Mouse (Mus musculus): ENCODE results near the gene Ccl4. TPM values are rescaled to one million over a fixed set of nuclear protein-coding genes. Genes with fewer than 3 reads are reported as not detected.

Gene Ccl4
- polyA plus RNA-seq, 1 experiment, result 2.2 TPM

DNA sequence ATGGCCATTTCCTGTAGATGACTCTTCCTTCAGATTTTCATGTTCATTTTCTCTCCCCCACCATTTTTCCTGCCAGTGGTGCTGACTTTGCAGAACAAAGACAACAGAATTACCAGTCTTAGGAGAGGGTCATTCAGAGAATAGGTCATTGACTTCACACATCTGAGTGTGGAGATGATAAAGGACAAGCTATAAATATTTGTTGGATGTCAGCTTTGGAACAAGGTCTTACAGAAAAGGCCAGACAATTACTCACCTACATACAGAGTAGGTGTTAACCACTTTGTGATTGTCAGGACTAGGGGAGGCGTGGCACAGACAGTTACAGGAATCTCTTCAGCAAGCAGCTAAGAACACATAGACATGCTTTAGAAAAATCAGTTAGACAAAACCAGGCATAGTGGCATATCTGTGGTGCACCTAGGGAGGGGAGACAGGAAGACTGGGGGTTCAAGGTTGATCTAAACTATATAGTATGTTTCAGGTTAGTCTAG is 25.6 kb upstream of the Ccl4 start:
- TF ChIP-seq CTCF (IDR thresholded peaks at IDR 0.05; ENCODE audit: borderline replicate concordance, insufficient read depth, low read length) (no peak), POLR2A (IDR thresholded peaks at IDR 0.05; ENCODE audit: low read depth, low read length) (no peak)
- Histone ChIP-seq H3K4me1 (ENCODE audit: control insufficient read depth, insufficient read depth, low read length) (no peaks in the 10 kb centered on the region), H3K27ac (ENCODE audit: insufficient read depth, low read length) (no peak overlapping the region), H3K4me3 (ENCODE audit: insufficient read depth, low read length) (no peak overlapping the region)

DNA sequence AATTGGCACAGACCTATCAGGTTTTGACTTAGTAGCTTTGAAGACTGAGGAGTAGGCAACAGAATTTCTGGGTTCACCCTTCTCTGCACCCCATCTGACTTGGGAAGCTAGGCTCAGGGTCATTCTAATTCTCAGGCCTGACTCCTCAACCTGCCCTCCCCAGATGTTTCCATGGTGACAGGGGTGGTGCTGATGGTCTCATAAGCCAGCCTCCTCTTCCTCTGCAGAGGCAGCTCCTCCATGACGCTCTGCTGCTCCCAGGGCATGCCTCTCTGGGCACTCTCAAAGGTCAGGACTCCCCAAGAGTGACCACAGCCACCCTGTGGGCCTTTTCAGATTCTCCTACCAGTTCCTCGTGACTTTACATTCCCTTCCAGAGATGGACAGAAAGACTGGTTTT is 23.4 kb upstream of the Ccl4 start:
- Histone ChIP-seq H3K4me3 (ENCODE audit: insufficient read depth, low read length) (no peak overlapping the region), H3K4me1 (ENCODE audit: control insufficient read depth, insufficient read depth, low read length) (no peaks in the 10 kb centered on the region), H3K27ac (ENCODE audit: insufficient read depth, low read length) (no peak overlapping the region)
- no peak for TF ChIP-seq CTCF (IDR thresholded peaks at IDR 0.05; ENCODE audit: borderline replicate concordance, insufficient read depth, low read length)
- no peak for TF ChIP-seq POLR2A (IDR thresholded peaks at IDR 0.05; ENCODE audit: low read depth, low read length)

DNA sequence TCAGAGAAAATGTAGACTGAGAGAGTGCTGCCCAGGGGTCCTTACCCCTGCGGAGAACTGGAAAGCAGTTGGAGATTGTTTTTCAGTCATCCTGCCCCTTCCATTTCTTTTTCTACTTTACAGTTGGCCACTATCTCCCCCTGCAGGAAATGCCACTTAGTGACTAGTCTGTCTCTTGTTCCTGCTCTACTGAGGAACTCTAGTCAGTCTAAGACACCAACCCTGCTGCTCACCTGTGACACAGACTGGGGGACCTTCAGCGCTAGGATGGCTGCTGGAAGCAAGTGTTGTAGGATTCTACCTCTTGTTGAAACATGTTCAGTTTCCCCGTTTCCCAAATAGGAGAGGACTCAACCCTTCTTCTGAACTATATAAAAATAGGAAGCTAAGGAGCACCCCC is 22.9 kb upstream of the Ccl4 start:
- TF ChIP-seq POLR2A (IDR thresholded peaks at IDR 0.05; ENCODE audit: low read depth, low read length), result no peak
- no peak for TF ChIP-seq CTCF (IDR thresholded peaks at IDR 0.05; ENCODE audit: borderline replicate concordance, insufficient read depth, low read length)
- H3K4me3 ChIP-seq (ENCODE audit: insufficient read depth, low read length), result no peak overlapping the region
- no peak overlapping the region for H3K27ac ChIP-seq (ENCODE audit: insufficient read depth, low read length)
- H3K4me1 ChIP-seq (ENCODE audit: control insufficient read depth, insufficient read depth, low read length), result no peaks in the 10 kb centered on the region

DNA sequence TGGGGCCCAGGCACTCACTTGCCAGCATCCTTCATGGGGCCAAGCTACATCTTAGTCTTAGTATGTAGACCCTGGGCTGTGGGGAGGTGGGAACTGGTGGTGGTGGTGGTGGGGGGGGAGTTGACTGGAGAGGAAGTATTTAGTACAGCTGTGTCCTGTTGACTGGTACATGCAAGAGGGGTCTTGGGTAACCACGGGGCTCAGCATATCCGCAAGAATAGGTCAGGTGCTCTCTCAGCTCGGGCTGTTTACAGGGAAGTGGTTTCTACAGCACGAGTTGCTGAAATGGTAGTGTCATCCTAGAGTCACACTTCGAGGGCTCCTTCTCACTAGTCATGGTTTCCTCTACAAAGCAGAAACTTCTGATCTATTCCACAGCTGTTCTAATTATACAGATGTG is 22.2 kb upstream of the Ccl4 start:
- no peaks in the 10 kb centered on the region for H3K4me1 ChIP-seq (ENCODE audit: control insufficient read depth, insufficient read depth, low read length)
- no peak for TF ChIP-seq CTCF (IDR thresholded peaks at IDR 0.05; ENCODE audit: borderline replicate concordance, insufficient read depth, low read length)
- no peak for TF ChIP-seq POLR2A (IDR thresholded peaks at IDR 0.05; ENCODE audit: low read depth, low read length)
- no peak overlapping the region for H3K27ac ChIP-seq (ENCODE audit: insufficient read depth, low read length)
- H3K4me3 ChIP-seq (ENCODE audit: insufficient read depth, low read length), result no peak overlapping the region

GRCm38 (mm10) chr11:83641216-83641615 is 21.2 kb upstream of the Ccl4 start:
- no peak overlapping the region for H3K27ac ChIP-seq (ENCODE audit: insufficient read depth, low read length)
- no peaks in the 10 kb centered on the region for H3K4me1 ChIP-seq (ENCODE audit: control insufficient read depth, insufficient read depth, low read length)
- no peak for TF ChIP-seq POLR2A (IDR thresholded peaks at IDR 0.05; ENCODE audit: low read depth, low read length)
- no peak for TF ChIP-seq CTCF (IDR thresholded peaks at IDR 0.05; ENCODE audit: borderline replicate concordance, insufficient read depth, low read length)

DNA sequence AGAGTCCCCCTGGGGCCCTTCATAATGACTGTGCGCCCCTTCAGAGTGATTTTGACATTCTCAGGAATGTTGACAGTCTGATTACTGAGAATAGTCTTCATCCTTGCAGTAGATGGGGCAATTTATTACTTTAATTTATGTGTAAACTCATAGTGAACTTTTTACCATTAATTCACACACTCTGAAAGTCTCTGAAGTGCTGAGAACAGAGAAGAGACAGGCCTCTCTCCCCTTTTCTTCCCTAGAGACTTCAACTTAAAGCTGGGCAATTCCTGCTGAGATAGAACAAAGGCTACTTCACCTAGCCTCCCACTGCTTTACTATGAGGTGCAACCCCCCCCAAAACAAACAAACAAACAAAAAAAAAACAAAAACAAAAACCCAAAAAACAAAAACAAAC is 16.9 kb upstream of the Ccl4 start, which contains the start of gene Rpl9-ps1:
Gene Rpl9-ps1, minus strand, starts transcription at position 101 of the 400 bp plus-strand sequence.
- H3K27ac ChIP-seq (ENCODE audit: insufficient read depth, low read length), result no peak within 1 kb of the TSS
- H3K4me1 ChIP-seq (ENCODE audit: control insufficient read depth, insufficient read depth, low read length), result no peaks in the 10 kb centered on the region
- no peak within 1 kb of the TSS for H3K4me3 ChIP-seq (ENCODE audit: insufficient read depth, low read length)
- TF ChIP-seq POLR2A (IDR thresholded peaks at IDR 0.05; ENCODE audit: low read depth, low read length), result no peak
- TF ChIP-seq CTCF (IDR thresholded peaks at IDR 0.05; ENCODE audit: borderline replicate concordance, insufficient read depth, low read length), result no peak

More at GRCm38 (mm10) chr11:83641216-83641615, 21.2 kb upstream of the Ccl4 start:
- no peak overlapping the region for H3K4me3 ChIP-seq (ENCODE audit: insufficient read depth, low read length)

DNA sequence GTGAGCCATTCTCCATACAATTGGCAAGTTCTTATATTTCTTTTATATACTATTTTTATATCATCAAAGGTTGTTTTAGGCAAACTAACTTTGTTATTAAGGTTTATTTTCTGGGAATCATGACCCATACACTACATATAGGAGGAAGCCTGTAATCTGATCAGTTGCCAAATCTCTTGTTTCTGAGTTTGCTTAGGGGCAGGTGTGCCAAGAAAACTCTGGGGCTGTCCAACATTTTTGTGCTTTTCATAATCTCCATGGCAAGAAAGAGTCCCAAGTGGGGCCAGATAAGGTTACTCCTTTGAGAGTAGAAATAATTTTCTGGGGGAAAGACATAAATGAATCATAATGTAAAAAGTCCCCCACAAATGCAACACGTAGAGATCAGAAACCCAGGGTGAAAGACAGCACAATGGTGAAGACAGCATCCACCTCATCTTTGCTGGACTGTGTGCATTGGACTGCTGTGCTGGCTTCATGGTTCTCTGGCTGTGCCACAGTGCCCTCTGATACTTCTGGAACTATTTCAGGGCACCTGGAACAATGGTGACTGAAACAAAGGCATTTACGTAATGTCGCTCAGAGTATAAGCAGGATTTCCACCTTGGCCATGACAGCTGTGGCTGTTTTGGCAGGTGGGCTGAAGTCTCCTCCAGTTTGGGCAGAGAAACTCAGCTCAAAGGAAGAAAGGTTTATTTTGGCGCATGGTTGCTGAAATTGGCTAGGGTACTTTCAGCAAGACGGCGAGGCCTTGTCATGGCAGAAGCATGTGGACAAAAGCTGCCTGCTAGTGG is 15.8 kb upstream of the Ccl4 start:
- Histone ChIP-seq H3K4me1 (ENCODE audit: control insufficient read depth, insufficient read depth, low read length) (no peaks in the 10 kb centered on the region), H3K27ac (ENCODE audit: insufficient read depth, low read length) (no peak overlapping the region), H3K4me3 (ENCODE audit: insufficient read depth, low read length) (no peak overlapping the region)
- TF ChIP-seq CTCF (IDR thresholded peaks at IDR 0.05; ENCODE audit: borderline replicate concordance, insufficient read depth, low read length) (no peak), POLR2A (IDR thresholded peaks at IDR 0.05; ENCODE audit: low read depth, low read length) (no peak)

DNA sequence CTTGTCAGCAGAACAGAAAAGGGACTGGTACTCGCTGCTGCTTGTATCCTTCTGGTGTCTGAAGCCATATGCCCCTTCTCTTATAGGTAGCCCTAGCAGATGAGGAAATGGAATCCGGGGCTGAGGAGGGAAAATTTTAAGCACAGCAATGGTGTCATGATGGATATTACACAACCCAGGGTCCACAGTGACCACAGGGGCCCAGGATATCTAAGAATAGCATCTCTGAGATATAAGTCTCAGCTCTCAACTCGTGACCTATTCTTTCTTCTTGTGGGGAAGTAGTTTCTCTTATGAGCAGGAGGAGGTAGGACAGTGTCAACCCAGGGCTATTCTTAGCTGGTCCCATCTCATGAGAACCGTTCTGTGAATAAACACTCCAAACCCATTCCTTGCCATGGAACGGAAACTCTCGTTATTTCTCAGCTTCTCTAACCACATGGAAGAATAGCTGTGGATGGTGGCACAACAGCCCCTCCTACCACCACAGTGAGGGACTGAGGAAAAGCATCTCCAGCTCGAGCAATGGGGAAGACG is 13.0 kb upstream of the Ccl4 start, which contains the start of gene Ccl3:
Gene Ccl3, minus strand, starts transcription at position 51 of the 537 bp plus-strand sequence.
- Histone ChIP-seq H3K27ac (ENCODE audit: insufficient read depth, low read length) (no peak within 1 kb of the TSS), H3K4me3 (ENCODE audit: insufficient read depth, low read length) (no peak within 1 kb of the TSS), H3K4me1 (ENCODE audit: control insufficient read depth, insufficient read depth, low read length) (no peaks in the 10 kb centered on the region)
- no peak for TF ChIP-seq POLR2A (IDR thresholded peaks at IDR 0.05; ENCODE audit: low read depth, low read length)
- TF ChIP-seq CTCF (IDR thresholded peaks at IDR 0.05; ENCODE audit: borderline replicate concordance, insufficient read depth, low read length), result no peak

GRCm38 (mm10) chr11:83654606-83655005 is 7.8 kb upstream of the Ccl4 start:
- Histone ChIP-seq H3K4me1 (ENCODE audit: control insufficient read depth, insufficient read depth, low read length) (no peaks in the 10 kb centered on the region), H3K4me3 (ENCODE audit: insufficient read depth, low read length) (no peak overlapping the region), H3K27ac (ENCODE audit: insufficient read depth, low read length) (no peak overlapping the region)
- TF ChIP-seq CTCF (IDR thresholded peaks at IDR 0.05; ENCODE audit: borderline replicate concordance, insufficient read depth, low read length), result no peak
- no peak for TF ChIP-seq POLR2A (IDR thresholded peaks at IDR 0.05; ENCODE audit: low read depth, low read length)

DNA sequence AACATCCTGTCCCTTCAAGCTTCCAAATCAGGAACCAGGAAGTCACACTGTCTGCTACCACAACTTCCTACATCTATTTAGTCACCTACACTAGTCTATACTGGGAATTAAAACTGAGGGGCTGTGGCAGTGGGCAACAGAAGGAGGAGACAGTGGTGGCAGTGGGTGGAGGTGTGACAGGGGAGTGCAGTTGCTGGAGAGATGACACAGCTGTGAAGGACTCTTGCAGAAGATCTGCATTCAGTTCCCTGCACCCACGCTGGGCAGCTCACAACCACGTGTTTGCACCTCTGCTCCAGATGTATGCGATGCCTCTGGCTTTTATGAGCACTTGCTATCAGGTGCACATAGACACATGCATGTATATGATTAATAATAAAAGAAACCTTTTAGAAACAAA is 4.9 kb upstream of the Ccl4 start:
- TF ChIP-seq CTCF (IDR thresholded peaks at IDR 0.05; ENCODE audit: borderline replicate concordance, insufficient read depth, low read length) (no peak), POLR2A (IDR thresholded peaks at IDR 0.05; ENCODE audit: low read depth, low read length) (no peak)
- Histone ChIP-seq H3K27ac (ENCODE audit: insufficient read depth, low read length) (no peak overlapping the region), H3K4me1 (ENCODE audit: control insufficient read depth, insufficient read depth, low read length) (no peaks in the 10 kb centered on the region), H3K4me3 (ENCODE audit: insufficient read depth, low read length) (no peak overlapping the region)

Measured in embryonic fibroblast, embryonic 13.5 days (primary cell).